Mouse (Mus musculus): ENCODE measurements around the gene Gm20911.
"Not testable (repeated sequence)": the region's sequence is repeated elsewhere in the genome, so short reads cannot be mapped to it uniquely, and the experiment has no call there.

The Gm20911 gene

GRCm38 (mm10) chrY:81457707-81458106, at the start of gene Gm20911:
TSS of gene Gm20911 (plus strand) at chrY:81458007.
- not testable (repeated sequence) for DNase-seq (ENCODE audit: low spot score)

Measured in urinary bladder, postnatal 14 days (tissue).